Mouse (Mus musculus): ENCODE data around the gene Plekha6.

DNA sequence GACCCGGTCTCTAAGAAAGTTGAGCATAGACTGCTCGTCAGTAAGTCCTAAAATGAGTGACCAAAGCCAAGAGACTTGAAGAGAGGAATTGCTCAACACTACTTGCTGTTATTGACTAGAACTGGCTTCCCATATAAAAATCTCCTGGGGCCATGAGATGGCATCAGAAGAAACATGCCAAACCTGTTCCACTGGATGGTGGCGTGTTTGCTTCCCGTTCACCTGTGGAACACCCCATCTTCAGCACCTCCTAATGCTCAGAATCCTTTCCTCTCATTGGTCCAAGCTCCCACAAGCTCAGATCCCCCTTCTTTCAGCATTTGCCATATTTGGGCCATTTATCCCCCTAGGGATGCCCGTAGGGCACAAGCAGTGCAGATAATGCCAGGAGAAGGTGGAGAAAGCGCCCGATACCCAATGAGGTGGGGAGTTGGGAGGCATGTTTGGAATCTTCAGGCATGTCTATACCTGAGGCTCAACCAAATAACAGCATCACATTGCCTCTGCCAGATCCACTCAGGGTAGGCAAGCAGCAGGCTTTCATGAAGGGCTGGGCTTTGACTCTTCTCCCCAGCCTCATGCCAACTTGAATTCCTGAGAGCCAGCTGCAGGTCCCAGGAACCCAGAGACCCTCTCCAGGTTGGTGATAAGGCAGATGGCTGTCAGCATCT is 67.6 kb downstream of the Plekha6 start:
- TF ChIP-seq CTCF (conservative IDR thresholded peaks at IDR 0.05; ENCODE audit: low read length) (no peak), NANOG (IDR thresholded peaks at IDR 0.05; ENCODE audit: borderline replicate concordance, low read length) (no peak)

Measured in E14TG2a.4 (cell line).